Mouse (Mus musculus) ES-Bruce4 (cell line): ENCODE measurements at regions not wholly inside any gene's neighbourhood (a gene's known extent, or its start where the extent isn't known, plus 50 kb on each side); places are given as distances from the start of the nearest gene placed in this dataset.

ENCODE experiments used
- CTCF ChIP-seq: IDR thresholded peaks from one replicate; pipeline ENCODE4 v1.8.1; 2011; ENCODE audit warnings: low read depth, low read length
- EP300 ChIP-seq: IDR thresholded peaks from 2 replicates; pipeline ENCODE4 v1.6.1; 2011; ENCODE audit warnings: low read depth, low read length; ENCODE audit not compliant: insufficient read depth
- POLR2A ChIP-seq: IDR thresholded peaks from one replicate; pipeline ENCODE4 v1.8.1; 2011; ENCODE audit warnings: low read length; ENCODE audit not compliant: insufficient read depth

DNA sequence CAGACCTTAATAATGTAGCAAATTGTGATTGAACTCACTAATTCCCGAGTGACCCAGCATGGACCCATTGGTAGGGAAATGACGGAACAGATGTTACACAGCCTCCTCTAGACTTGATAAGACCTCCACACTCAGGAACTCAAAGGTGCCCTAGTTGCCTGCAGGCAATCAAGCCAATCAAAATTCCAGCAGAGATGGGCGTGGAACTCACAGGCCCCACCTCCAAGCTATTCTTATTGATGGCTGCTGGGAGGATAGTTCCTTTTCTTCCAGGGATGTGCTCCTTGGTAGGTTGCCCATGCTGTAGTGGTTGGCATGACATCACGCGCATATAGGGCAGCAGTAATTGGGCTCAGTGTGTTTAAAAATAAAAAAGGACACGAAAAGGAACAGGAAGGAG lies 194.4 kb upstream of the Ift57 start:
- no peak for TF ChIP-seq CTCF
- TF ChIP-seq POLR2A = no peak
- TF ChIP-seq EP300 = no peak
